In the genomic region with DNA sequence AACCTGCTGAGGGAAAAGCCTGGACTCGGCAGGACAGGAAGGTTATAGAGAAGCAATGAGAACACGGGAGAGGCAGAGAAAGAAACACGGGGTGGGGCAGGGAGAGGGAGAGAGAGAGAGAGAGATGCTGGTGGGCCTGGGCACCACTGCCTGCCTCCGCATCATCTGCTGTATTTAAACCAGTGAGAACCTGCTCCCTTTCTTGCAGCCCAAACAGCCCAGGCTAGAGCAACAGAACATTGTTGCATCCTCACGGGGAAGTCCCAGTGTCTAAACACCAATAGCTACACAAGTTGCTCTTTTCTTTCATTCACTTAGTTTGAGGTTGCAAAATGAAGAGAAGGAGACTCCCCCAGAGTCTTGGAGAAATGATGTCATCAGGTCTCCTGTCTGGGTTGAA, we compare ENCODE assay signal across 27 mouse cellular contexts.
A peak's percentile ranks its signal among the peaks of the same experiment; 100 is the strongest.
DNase-seq lines count a peak whose midpoint lies in the region; ATAC-seq lines count a peak whose summit lies in the region.
"Had no signal": no experiment of that assay in that cellular context is flagged by ENCODE, and none has a peak within 500 bp of the region (broad histone marks: within the 10 kb centered on the region; RNA-seq: fewer than 3 reads in every experiment).

No protein-coding gene starts in this region.

- H3K9ac ChIP-seq in hindbrain, embryonic 16.5 days (ENCODE audit: low read depth, low read length), result no peak overlapping the region
- H3K9ac ChIP-seq: embryonic facial prominence, embryonic 13.5 days; forebrain, embryonic 12.5 days; forebrain, embryonic 15.5 days; hindbrain, embryonic 13.5 days had no signal

- no peak overlapping the region for H3K4me3 ChIP-seq in hindbrain, embryonic 10.5 days
- H3K4me3 ChIP-seq in hindbrain, embryonic 16.5 days (ENCODE audit: low read length), result no peak overlapping the region
- H3K4me3 ChIP-seq: embryonic facial prominence, embryonic 10.5 days; embryonic facial prominence, embryonic 13.5 days; erythroblast, embryonic 14.5 days; forebrain, embryonic 12.5 days; forebrain, embryonic 15.5 days; gastrocnemius, adult 2 months; hindbrain, embryonic 13.5 days had no signal

- peaks cover 18% of the 10 kb centered on the region for H3K4me1 ChIP-seq in hindbrain, embryonic 10.5 days (replicated peaks)
- H3K4me1 ChIP-seq in hindbrain, embryonic 16.5 days (ENCODE audit: control insufficient read depth, insufficient read depth, low read depth, low read length), result no peaks in the 10 kb centered on the region
- H3K4me1 ChIP-seq: forebrain, embryonic 15.5 days had no signal

- 0 out of 2 replicates have a peak overlapping the region, but pooled peaks have one; percentile 3 for H3K27ac ChIP-seq in hindbrain, embryonic 10.5 days
- H3K27ac ChIP-seq in hindbrain, embryonic 16.5 days (ENCODE audit: low read depth, low read length), result no peak overlapping the region
- H3K27ac ChIP-seq: embryonic facial prominence, embryonic 10.5 days; embryonic facial prominence, embryonic 13.5 days; forebrain, embryonic 12.5 days; forebrain, embryonic 15.5 days; gastrocnemius, adult 2 months; hindbrain, embryonic 13.5 days; hindbrain, postnatal 0 days had no signal

- no peak overlapping the region for H3K4me2 ChIP-seq in hindbrain, embryonic 16.5 days (ENCODE audit: low read length)
- H3K4me2 ChIP-seq: embryonic facial prominence, embryonic 13.5 days; forebrain, embryonic 12.5 days; forebrain, embryonic 15.5 days; heart, embryonic 11.5 days; hindbrain, embryonic 13.5 days had no signal

- no peaks in the 10 kb centered on the region for H3K27me3 ChIP-seq in hindbrain, embryonic 10.5 days (ENCODE audit: insufficient read depth, poor library complexity, severe bottlenecking)
- H3K27me3 ChIP-seq in hindbrain, embryonic 16.5 days (replicated peaks; ENCODE audit: control insufficient read depth, insufficient read depth, low read length), result no peaks in the 10 kb centered on the region
- H3K27me3 ChIP-seq: embryonic facial prominence, embryonic 13.5 days; forebrain, embryonic 12.5 days; forebrain, embryonic 15.5 days; hindbrain, embryonic 13.5 days had no signal

- H3K36me3 ChIP-seq in hindbrain, embryonic 10.5 days, result no peaks in the 10 kb centered on the region
- H3K36me3 ChIP-seq in hindbrain, embryonic 16.5 days (ENCODE audit: control insufficient read depth, insufficient read depth, low read length), result no peaks in the 10 kb centered on the region
- H3K36me3 ChIP-seq: embryonic facial prominence, embryonic 10.5 days; embryonic facial prominence, embryonic 13.5 days; forebrain, embryonic 12.5 days; forebrain, embryonic 15.5 days; G1E; hindbrain, embryonic 13.5 days had no signal

- no peaks in the 10 kb centered on the region for H3K9me3 ChIP-seq in hindbrain, embryonic 10.5 days
- no peaks in the 10 kb centered on the region for H3K9me3 ChIP-seq in hindbrain, embryonic 16.5 days (ENCODE audit: control insufficient read depth, low read length)
- H3K9me3 ChIP-seq: embryonic facial prominence, embryonic 10.5 days; embryonic facial prominence, embryonic 13.5 days; forebrain, embryonic 12.5 days; forebrain, embryonic 15.5 days; hindbrain, embryonic 13.5 days had no signal

- WGBS in hindbrain, embryonic 10.5 days, result 77% methylated on average over 5 of the region's 5 CpGs
- WGBS in hindbrain, embryonic 16.5 days, result 70% methylated on average over 5 of the region's 5 CpGs

- DNase-seq in hindbrain, embryonic 10.5 days (ENCODE audit: low spot score), result no peak
- peak; percentile 56 for DNase-seq in layer of hippocampus, adult 9-11 months
- DNase-seq in layer of hippocampus, adult 9-10 months (ENCODE audit: low spot score), result no peak
- DNase-seq in right cerebral cortex, adult 18-20 months, result peak; percentile 20
- no peak for DNase-seq in right cerebral cortex, postnatal 14 days
- no peak for DNase-seq in adrenal gland, adult 8-10 months
- DNase-seq: adrenal gland, postnatal 14 days; B cell, adult 2 months; cerebellum, adult 11-12 months; cerebellum, adult 8-10 months; cerebellum, postnatal 10 days; cerebellum, postnatal 36 days; embryo, embryonic 11 days; gastrocnemius, adult 2 months; gastrocnemius, postnatal 14 days; heart, adult 11 months had no signal

- ATAC-seq in hindbrain, embryonic 16.5 days, result no peak
- ATAC-seq: forebrain, embryonic 15.5 days; Patski had no signal

Comparison
In these comparisons a context has a peak if more than half of its experiments do, and no peak if none do; other contexts are left out.
1. DNase-seq: peak in layer of hippocampus, adult 9-11 months (single experiment) and right cerebral cortex, adult 18-20 months (single experiment); none in hindbrain, embryonic 10.5 days (single experiment), layer of hippocampus, adult 9-10 months (single experiment), right cerebral cortex, postnatal 14 days (single experiment) and adrenal gland, adult 8-10 months (single experiment).